Mouse (Mus musculus): ENCODE measurements around the gene Afmid.
"Not testable (repeated sequence)": the region's sequence is repeated elsewhere in the genome, so short reads cannot be mapped to it uniquely, and the experiment has no call there.

The Afmid gene

DNA sequence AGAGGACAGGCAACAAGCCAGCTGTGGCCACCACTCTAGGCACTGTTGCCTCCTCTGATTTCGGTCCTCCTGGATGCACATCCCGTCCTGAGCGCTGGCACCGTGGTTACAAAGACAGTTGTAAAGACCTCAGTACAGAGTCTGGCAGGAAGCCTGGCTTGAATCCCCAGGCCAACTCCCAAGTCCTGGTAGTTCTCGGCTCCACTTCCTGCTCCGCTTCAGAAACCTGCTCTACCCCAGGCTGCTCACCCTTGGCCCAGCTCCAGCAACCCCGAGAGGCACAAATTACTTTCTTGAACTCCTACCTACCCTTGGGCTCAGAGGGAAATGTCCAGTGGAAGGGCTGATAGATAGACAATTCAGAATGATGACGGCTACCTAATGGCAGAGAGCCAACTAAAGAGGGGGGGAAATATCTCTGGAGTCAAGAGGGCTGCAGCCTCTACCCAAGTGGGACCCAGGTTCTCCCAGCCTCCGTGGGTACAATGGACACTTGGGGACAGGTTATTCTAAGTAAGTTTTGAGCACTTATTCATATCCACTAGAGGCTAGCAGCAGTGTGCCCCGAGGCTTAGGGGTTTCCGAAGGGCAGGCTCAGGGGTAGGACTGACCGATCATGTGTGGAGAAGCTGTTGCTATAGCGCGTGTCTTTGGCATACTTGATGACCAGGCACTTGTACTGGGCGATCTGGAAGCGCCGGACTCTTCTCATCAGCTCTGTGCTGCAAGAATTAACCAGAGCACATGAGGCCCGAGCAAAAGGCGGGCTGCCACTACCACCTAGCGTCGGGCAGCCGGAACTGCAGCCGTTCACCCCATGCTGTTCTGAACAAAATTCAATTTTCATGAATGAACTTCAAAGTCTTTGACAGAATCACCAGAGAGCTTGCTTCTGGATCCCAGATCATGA, 1.4 kb upstream of the Afmid start:
- peak; percentile 79 to 84 for DNase-seq (ENCODE audit: low spot score in 2 of 2)

DNA sequence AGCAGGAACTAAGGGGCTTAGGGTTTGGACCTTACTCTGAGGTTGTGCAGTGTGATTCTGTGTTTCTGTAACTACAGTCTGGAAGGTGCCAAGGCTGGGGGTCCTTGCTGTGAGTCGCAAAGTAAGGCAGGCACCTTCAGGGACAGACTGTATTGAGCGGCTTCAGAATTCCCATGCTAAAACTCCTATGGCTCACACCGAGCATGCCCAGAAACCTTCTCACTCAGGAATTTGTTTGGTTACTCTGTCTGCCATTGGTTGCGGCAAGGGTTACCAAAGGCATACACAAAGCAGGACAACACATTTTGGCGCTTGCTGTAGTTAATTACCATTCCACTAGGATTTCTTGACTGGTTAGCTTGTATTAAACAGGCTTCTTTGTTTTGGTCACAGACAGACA, 440 bp downstream of the Afmid start:
- no peak for DNase-seq (ENCODE audit: low spot score in 2 of 2)

DNA sequence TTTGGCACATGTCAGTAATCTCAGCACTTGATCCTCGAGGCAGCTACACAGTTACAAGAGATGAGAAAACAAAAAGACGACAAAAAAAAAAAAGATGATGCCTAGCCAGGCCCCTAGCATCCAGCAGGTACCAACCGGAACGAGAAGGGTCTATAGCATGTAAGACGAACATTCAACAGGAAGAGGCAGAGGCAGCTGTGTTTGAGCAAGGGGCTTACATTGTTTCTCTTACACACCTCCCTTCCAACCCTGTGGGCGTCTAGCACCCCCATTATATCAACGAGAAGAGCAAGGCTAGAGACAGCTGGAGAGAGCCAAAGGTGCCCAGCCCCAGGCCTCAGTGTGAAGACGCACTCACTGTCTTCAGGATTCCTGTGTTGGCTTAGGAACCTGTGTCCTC, 1.2 kb downstream of the Afmid start:
- DNase-seq (ENCODE audit: low spot score in 2 of 2) = no peak

DNA sequence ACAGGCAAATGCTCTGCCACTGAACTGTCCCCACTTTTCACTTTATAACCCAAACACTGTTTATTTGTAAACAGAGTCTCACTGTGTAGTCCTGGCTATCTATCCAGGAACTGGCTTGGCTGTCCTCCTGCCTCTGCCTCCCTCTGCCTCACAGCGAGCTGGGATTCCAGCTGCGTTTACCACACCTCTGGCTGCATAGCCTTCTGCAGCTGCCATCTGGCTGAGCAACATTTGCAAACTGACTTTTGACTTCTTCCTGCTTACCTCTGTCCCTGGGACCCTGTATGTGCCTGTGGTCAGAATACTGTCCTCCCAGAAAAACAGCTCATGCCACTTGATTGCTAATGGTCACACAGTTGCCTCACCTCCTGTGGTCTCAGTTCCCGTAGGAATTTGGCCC, 1.7 kb downstream of the Afmid start:
- no peak for DNase-seq (ENCODE audit: low spot score in 2 of 2)

DNA sequence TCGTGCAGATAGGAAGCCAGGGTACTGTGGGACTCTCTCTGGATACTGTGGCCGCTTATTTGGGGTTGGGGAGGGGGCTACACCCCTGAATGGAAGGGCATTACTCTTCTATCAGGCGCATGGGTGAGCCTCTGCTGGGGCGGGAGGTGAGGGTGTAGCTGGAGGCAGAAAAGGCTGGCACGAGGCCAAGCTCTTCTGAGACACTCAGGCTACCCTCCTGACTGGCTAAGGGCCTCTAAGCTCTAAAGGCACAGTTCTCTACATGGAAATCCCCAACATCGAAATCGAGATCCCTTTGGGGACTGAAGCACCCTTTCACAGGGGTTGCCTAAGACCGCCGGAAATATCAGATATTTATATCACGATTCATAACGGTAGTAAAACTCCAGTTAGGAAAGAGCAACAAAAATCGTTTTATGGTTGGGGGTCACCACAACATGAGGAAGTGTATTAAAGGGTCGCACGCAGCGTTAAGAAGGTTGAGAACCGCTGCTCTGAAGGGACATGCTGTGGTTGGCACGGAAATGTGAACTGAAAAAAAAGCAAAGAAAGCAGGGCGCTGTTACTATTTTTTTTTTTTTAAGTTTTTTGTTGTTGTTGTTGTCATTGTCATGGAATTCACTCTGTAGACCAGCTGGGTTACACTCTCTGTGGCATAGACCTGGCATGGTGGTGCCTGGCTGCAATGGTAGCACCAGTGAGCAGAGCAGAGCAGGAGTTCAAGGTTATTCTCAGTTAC, 2.6 kb downstream of the Afmid start:
- DNase-seq (ENCODE audit: low spot score in 2 of 2) = peak in 1 of 2 experiments; percentile 35

DNA sequence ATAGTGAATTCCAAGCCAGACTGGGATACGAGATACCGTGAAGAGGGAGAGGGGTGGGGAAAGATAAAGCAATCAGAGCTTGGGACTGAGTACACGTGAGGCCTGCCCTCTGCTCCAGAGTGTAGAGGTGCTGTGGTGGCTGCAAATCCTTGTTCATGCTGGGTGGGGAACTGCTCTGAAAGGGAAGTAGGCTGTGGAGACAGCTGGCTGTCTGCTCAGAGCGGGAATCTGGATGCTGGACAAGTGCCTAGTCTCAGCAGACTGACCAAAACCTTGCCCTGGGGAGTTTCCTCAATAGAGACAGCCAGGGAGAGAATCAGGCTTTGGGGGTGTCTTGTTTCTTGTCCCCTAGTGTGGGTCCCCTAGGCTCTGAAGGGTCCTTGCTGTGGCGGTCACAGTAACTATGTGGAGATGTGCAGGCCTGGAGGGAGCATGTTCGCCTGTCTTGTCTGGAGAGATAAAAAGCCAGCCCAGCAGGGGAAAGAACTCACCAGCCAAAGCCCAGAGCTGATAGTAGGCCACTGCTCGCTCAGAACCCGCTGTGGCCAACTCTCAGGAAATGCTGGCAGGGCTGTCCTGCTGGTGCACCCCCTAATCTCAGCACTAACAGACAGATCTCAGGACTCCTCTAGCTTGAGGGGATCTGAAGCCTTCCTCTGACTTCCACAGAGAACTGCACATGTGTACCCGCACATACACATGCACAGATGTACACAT, 3.3 kb downstream of the Afmid start:
- DNase-seq (ENCODE audit: low spot score in 2 of 2) = peak; percentile 72 to 73

DNA sequence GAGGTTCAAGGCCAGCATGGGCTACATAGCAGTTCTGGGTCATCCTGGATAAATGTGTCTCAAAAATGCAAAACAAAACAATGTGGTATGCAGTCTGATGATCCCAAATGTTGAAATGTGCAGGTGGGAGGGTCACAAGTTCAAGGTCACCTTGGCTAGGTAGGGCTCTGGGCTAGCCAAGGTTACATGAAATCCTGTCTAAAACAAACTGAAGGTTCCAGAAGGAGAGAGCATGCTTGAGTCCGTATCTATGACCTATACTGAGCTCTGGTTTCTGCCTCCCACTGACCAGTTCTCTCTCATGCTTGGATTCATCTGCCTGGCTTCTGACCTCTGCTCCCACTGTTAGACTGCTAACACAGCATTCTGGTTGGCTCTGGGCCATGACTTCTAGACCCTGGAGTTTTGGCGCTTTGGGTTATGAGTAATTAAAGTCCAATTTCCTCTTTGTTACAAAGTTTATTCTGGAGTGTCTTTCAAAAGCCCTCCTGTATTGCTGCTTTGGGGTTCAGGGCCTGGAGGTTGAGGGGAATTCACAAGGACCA, 4.0 kb downstream of the Afmid start:
- DNase-seq (ENCODE audit: low spot score in 2 of 2) = peak in 1 of 2 experiments; percentile 35

DNA sequence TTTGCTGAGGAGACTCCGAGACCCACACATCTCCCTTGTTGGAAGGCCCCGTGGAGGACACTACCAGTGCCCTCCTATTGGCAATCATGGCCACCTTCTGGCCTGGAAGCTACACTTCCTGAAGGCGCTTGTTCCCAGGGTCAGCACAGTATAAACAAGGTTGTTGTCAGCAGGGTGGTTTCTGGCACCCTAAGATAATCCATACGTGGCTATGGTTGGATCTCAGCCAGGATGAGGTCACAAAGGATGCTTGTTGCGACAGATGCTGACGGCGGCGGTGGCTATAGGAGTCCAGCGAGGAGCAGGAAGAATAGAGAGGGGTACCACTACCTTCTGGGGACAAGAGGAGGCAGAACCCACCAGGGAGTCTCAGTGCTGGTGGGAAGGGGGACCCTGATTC, 4.7 kb downstream of the Afmid start:
- no peak for DNase-seq (ENCODE audit: low spot score in 2 of 2)

DNA sequence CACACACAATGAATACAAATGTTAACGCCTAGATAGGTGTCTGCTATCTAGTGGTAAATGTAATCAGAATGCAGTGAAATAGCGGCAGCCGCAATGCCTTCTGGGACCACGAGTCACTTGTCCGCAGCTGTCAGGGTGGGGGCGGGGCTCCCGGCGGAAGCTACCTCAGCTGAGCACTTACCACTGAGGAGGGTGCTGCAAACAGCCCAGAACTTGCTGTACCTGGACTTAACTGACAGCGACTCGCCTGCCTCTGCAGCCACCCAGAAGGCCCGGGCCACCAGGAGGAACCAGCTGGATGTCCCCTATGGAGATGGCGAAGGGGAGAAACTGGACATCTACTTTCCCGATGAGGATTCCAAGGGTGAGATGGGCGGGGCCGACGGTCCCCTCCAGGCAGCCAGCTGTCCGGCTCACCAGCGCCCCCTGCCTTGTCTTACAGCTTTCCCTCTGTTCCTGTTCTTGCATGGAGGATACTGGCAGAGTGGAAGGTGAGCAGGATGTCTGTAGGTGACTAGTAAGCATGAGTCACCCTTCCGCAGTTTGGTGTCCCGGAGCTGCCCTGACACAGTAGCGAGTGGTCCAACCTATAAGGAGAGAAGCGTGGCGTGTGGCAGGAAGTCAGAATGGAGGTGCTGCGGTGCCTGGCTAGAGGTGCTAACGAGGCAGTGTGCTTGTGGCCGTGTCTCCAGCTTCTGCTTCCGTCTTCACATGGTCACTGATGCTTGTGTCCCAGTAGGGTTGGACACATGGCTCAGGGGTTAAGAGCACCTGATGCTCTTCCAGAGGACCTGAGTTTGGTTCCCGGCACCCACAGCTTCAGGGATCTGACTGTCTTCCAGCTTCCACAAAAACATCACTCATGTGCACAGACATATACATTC, 6.6 kb downstream of the Afmid start:
- DNase-seq (ENCODE audit: low spot score in 2 of 2) = peak; percentile 52 to 63

DNA sequence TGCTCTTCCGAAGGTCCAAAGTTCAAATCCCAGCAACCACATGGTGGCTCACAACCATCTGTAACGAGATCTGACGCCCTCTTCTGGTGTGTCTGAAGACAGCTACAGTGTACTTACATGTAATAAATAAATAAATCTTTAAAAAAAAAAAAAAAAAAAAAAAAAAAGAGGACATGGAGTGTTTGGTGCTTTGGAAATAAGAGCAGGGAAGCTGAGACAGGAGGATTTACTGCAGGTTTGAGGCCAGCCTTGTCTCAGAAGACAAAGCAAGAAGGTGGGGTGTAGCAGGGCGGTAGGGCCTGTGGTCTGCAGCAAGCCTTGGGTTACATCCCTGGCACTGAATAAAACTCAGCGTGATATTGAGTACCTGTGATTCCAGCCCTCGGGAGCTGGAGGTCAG, 7.8 kb downstream of the Afmid start:
- not testable (repeated sequence) for DNase-seq (ENCODE audit: low spot score in 2 of 2)

DNA sequence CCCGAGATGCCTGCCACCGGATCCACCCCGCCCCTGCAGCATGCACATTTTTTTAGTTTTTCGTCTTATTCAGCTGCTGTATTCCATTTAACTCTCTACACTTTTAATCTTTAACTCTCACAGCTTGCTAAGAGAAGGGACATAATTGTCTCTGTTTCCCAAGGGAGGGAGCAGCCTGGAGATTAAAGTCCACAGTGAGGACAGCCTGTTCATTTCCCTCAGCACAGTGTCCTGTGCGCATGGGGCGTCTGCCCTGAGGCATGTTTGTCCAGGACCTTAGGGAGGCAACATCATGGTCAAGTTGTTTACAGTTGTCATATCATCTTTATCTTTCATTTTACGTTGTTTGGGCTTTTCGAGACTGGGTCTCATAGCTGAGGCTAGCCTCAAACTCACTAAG, 8.4 kb downstream of the Afmid start:
- no peak for DNase-seq (ENCODE audit: low spot score in 2 of 2)

DNA sequence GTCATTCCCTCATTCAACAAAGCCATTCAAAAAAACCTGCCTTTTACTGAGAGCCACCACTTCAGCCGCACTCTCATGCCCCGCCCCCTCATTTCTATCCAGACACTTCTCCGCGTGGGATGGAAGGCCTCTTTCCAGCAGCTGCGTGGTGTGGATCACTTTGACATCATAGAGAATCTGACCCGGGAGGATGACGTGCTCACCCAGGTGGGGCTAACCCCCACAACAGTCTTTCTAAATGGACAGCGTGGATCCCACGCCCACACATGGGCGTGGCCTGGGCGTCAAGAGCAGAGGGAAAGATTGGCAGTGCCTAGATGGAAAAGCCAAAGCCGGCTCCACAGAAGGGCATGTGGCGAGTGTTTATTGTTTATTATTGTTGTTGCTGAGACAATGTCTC, 10.6 kb downstream of the Afmid start:
- no peak for DNase-seq (ENCODE audit: low spot score in 2 of 2)

DNA sequence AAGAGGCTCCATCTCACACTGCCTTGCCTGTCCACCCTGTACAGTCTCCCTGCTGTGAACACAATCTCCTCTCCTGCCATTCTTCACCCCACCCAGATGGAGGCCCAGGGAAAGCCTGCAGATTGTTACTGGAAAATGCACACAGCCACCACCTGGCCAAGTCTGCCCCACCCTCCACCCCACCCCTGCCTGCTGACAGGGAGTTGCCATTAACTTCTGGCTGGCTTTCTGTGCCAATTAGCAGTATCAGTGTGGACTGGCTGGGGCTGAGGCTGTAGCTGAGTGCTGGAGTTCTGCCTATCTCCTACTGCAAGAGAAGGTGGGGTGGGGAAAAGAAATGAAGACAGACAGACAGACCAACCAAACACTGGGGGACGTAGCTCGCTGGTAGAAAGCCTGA, 12.8 kb downstream of the Afmid start:
- peak in 1 of 2 experiments; percentile 20 for DNase-seq (ENCODE audit: low spot score in 2 of 2)

DNA sequence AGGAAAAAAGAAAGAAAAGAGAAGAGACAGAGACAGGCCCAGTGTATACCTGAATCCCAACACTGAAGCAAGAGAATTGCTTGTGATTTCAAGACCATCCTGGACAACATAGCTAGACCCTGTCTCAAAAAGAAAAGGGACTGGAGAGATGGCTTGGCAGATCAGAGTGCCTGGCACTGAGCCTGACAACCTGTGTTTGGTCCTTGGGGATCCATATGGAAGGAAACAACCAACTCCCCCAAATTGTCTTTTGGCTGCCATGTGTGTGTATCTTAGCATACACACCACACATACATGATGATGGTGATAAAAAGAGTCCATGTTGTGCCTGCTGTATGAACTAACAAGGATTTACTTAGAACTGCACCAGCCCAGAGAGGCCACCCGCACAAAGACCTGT, 13.3 kb downstream of the Afmid start:
- DNase-seq (ENCODE audit: low spot score in 2 of 2) = no peak

DNA sequence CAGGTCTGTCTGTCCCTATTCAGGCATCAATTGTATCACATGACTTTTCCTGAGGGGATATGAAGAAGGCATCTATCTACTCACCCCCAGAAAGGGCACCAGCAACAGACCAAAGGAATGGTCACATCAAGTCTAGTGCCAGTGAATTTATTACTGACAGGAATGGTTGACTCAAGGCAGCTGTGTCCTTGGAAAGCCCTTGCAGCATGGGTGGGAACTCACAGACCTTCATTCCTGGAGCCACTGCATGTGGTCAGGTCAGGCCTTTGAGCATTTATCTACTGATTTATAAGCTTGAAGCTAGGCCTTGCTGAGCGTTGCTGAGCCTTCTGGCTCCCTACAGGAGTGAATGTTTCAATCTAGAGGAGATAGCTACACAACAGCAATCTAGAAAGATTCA, 15.2 kb downstream of the Afmid start:
- no peak for DNase-seq (ENCODE audit: low spot score in 2 of 2)

DNA sequence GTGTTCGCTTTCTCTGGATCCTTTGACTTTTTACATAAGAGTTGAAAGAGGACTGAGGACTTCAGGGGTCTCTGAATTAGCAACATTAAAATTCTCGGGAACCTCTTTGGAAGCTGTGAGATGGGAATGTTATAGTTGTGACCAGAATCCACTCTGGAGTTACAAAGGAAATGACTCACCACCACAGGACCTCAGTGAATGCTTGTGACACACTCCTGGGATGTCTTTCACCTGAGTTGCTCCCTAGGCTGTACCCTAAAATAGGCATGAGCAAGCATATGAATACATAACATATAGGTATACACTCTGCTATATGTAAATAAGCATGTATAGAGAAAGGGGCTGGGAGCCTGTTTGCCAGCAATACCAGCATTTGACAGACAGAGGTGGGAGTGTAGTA, 17.7 kb downstream of the Afmid start:
- no peak for DNase-seq (ENCODE audit: low spot score in 2 of 2)

DNA sequence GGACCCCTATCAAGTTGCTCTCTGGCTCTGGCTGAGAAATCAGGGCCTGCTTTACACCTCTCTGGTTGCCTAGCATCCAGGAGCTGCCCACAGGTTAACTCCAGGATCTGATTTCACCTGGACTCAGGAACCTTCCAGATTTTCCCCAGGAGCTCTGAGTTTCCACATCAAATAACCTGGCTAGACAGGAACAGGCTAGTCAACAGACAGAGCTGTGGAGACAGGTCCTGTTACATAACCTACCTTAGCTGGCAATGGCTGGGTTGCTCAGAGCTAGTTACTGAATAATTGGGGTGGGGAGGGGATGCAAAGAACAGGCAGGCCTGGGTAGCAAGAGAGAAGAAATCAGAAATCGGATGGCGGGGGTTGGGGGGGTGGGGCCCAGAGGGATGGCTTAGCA, 19.3 kb downstream of the Afmid start:
- DNase-seq (ENCODE audit: low spot score in 2 of 2) = no peak

DNA sequence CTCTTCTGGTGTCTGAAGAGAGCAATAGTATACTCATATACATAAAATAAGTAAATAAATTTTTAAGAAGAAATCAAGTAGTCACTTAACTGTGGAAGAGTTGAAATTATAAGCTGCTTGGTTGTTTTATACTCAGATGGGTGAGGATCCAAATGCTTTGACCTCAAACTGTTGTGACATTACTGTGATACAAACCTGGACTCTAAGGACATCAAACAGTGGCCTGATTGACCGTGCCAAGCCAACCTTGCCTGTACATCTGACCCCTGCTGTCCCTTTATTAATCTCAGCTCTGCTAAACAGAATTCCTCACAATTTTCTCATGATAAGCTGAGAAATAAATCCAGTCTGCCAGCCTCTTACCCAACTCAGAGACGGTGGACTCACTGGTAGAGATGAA, 19.9 kb downstream of the Afmid start:
- no peak for DNase-seq (ENCODE audit: low spot score in 2 of 2)

DNA sequence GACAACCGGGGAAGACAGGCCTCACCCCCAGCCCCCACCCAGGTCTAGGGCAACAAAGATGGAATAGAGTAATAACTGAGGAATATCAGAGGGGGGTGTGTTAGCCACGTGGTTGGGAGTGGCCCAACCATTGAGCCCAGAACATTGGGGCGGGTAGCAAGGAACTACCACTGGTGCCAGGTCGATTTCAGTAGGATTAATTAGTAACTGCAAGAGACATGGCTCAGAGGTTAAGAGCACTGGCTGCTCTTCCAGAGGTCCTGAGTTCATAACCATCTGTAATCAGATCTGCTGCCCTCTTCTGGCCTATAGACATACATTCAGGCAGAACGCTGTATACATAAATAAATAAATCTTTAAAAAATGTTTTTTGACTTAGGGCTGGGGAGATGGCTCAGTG, 20.9 kb downstream of the Afmid start:
- no peak for DNase-seq (ENCODE audit: low spot score in 2 of 2)

DNA sequence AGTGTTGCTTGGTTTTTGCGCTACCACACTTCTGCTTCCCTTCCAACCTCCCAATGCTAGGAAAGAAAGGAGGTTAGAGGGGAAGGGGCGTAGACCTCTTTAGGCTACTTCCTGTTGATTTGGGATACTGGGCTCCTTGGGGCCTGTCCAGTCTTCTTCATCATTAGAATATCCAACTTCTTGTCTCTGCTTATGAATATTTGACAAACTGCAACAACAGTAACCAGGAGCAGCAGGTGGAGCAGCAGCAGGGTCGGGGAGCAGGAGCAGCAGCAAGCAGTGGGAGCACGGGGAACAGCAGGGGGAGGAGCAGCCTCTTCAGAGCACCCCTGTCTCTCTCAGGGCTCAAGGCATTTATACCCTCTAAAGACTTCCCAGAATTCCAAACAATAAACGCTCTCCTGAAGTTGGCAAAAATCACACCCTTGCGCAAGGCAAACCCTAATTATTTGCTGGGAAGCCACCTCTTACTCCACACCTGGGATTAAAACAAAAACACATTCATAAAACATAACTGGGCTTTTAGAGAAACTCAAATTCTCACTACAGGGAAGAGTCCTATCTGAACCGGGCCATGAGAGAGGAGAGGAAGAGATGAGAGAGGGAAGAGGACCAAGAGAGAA, 22.0 kb downstream of the Afmid start:
- DNase-seq (ENCODE audit: low spot score in 2 of 2) = no peak
